Mouse (Mus musculus): Measurements from ENCODE around the gene Brinp2.
A peak's percentile ranks its signal among the peaks of the same experiment; 100 is the strongest.

The Brinp2 gene

GRCm38 (mm10) chr1:158220148-158220547 lies 136.0 kb downstream of the Brinp2 start:
- DNase-seq (ENCODE audit: low read depth, low spot score), result no peak
- H3K27me3 ChIP-seq (ENCODE audit: control insufficient read depth, insufficient read depth, low read length, poor library complexity, severe bottlenecking), result no peaks in the 10 kb centered on the region
- no peaks in the 10 kb centered on the region for H3K36me3 ChIP-seq (ENCODE audit: control insufficient read depth, insufficient read depth, low read length, poor library complexity, severe bottlenecking)

GRCm38 (mm10) chr1:158218750-158219149 lies 137.4 kb downstream of the Brinp2 start:
- H3K36me3 ChIP-seq (ENCODE audit: control insufficient read depth, insufficient read depth, low read length, poor library complexity, severe bottlenecking), result no peaks in the 10 kb centered on the region
- no peak for DNase-seq (ENCODE audit: low read depth, low spot score)
- H3K27me3 ChIP-seq (ENCODE audit: control insufficient read depth, insufficient read depth, low read length, poor library complexity, severe bottlenecking), result no peaks in the 10 kb centered on the region

- DNase-seq (ENCODE audit: low read depth, low spot score), result no peak
- Histone ChIP-seq H3K27me3 (ENCODE audit: control insufficient read depth, insufficient read depth, low read length, poor library complexity, severe bottlenecking) (no peaks in the 10 kb centered on the region), H3K36me3 (ENCODE audit: control insufficient read depth, insufficient read depth, low read length, poor library complexity, severe bottlenecking) (no peaks in the 10 kb centered on the region)
Observed at GRCm38 (mm10) chr1:158218294-158218693, 137.8 kb downstream of the Brinp2 start.

GRCm38 (mm10) chr1:158215581-158215980 lies 140.5 kb downstream of the Brinp2 start:
- no peaks in the 10 kb centered on the region for H3K27me3 ChIP-seq (ENCODE audit: control insufficient read depth, insufficient read depth, low read length, poor library complexity, severe bottlenecking)
- H3K36me3 ChIP-seq (ENCODE audit: control insufficient read depth, insufficient read depth, low read length, poor library complexity, severe bottlenecking), result no peaks in the 10 kb centered on the region
- DNase-seq (ENCODE audit: low read depth, low spot score), result no peak

GRCm38 (mm10) chr1:158214743-158215142 lies 141.4 kb downstream of the Brinp2 start:
- Histone ChIP-seq H3K27me3 (ENCODE audit: control insufficient read depth, insufficient read depth, low read length, poor library complexity, severe bottlenecking) (no peaks in the 10 kb centered on the region), H3K36me3 (ENCODE audit: control insufficient read depth, insufficient read depth, low read length, poor library complexity, severe bottlenecking) (no peaks in the 10 kb centered on the region)
- peak; percentile 1 for DNase-seq (ENCODE audit: low read depth, low spot score)

- DNase-seq (ENCODE audit: low read depth, low spot score), result no peak
- no peaks in the 10 kb centered on the region for H3K27me3 ChIP-seq (ENCODE audit: control insufficient read depth, insufficient read depth, low read length, poor library complexity, severe bottlenecking)
- no peaks in the 10 kb centered on the region for H3K36me3 ChIP-seq (ENCODE audit: control insufficient read depth, insufficient read depth, low read length, poor library complexity, severe bottlenecking)
Observed at GRCm38 (mm10) chr1:158213736-158214135, 142.4 kb downstream of the Brinp2 start.

- DNase-seq (ENCODE audit: low read depth, low spot score), result no peak
- H3K36me3 ChIP-seq (ENCODE audit: control insufficient read depth, insufficient read depth, low read length, poor library complexity, severe bottlenecking), result no peaks in the 10 kb centered on the region
- H3K27me3 ChIP-seq (ENCODE audit: control insufficient read depth, insufficient read depth, low read length, poor library complexity, severe bottlenecking), result no peaks in the 10 kb centered on the region
Observed at GRCm38 (mm10) chr1:158207620-158208019, 148.5 kb downstream of the Brinp2 start.

GRCm38 (mm10) chr1:158202932-158203331 lies 153.2 kb downstream of the Brinp2 start:
- H3K36me3 ChIP-seq (ENCODE audit: control insufficient read depth, insufficient read depth, low read length, poor library complexity, severe bottlenecking), result no peaks in the 10 kb centered on the region
- no peak for DNase-seq (ENCODE audit: low read depth, low spot score)
- no peaks in the 10 kb centered on the region for H3K27me3 ChIP-seq (ENCODE audit: control insufficient read depth, insufficient read depth, low read length, poor library complexity, severe bottlenecking)
